Mouse (Mus musculus): ENCODE data around the gene Acvr1.

The Acvr1 gene

DNA sequence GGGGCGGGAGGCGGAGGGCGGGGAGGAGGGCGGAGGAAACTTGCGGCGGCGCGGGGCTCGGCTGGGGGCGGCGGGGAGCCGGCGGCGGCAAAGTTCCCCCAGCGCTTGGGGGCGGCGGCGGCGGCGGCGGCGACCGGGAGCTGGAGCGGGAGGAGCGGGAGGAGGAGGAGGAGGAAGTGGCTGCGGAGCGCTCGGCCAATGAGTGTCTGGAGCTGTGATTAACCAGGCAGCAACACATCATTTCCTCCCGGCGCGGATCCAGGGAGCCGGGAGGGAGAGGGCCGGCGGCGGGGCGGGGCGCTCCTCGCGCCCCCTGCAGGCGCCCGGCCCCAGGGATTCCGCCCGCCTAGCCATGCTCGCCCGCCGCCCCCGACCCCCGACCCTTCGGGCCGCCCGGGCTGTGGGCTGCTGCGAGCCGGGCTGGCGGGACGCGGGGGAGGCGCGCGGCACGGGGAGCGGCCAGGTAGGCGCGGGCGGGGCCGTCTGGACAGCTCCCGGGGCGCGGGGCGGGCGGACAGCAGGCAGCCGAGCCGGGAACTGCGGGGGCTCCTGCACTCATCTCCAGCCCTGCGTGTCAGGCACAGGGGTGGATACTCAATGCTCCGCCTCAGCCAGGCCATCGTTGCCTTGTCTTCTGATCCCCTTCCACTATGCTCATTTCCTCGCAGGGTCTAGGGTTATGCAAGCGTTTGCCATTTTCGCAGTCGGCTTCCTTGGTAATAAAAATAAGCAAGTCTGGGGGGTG lies at the start of gene Acvr1, which contains the start of gene Upp2:
Gene Acvr1 (minus strand): TSS at position 92 of the 745 bp plus-strand sequence.
Gene Upp2 (plus strand): TSS at position 233 of the 745 bp plus-strand sequence.
- peak; percentile 79 for ATAC-seq (ENCODE audit: low TSS enrichment)

DNA sequence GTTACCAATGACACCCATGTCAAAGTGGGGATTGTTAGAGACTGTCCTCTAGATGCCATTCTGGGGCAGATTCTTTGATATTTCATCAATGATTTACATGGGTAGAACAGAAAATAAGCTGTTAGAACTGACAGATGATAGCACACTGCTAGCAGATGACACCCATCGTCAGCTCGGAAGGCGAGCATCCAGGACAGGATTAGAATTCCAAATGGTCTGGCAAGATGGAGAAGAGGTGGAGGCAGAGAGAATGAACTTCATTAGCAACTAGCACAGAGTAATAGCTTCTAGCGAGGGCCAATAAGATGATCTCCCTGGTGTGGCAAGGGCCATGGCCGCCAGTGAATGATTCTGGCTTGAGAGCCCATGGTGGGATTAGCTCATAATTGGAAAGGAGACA lies 48.8 kb upstream of the Acvr1 start:
- ATAC-seq (ENCODE audit: low TSS enrichment) = no peak

DNA sequence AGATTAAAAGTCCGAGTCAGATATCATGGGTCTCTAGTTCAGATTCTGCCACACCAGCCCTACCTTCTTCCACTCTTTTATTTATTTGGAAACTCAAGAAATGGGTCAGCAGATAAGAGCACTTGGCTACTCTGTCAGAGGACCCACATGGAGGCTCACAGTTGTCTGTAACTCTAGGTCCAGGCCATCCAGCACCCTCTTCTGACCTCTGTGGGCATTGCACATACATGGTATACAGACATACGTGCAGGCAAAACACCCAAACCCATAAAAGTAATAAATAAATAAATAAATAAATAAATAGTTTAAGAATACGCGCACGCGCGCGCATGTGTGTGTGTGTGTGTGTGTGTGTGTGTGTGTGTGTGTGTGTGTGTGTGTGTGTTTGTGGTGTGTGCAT lies 47.9 kb upstream of the Acvr1 start:
- no peak for ATAC-seq (ENCODE audit: low TSS enrichment)

DNA sequence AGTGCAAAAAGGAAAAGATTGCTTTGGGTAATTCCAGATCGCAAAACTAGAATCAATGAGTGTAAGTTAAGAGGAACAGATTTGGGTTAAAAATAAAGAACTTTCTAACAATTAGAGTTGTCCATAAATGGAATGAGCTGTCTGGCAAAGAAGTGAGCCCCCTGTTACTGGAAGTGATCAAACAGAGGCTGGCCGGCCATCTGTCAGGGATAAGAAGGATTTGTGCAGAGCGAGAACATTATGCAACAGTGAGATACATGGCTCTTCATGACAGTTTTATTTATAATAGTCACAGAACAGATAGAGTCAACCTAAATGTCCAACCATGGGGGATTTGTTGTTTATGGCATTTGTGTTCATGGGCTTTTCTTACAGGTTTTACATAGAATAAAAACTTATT lies 46.8 kb upstream of the Acvr1 start:
- ATAC-seq (ENCODE audit: low TSS enrichment) = peak; percentile 77

DNA sequence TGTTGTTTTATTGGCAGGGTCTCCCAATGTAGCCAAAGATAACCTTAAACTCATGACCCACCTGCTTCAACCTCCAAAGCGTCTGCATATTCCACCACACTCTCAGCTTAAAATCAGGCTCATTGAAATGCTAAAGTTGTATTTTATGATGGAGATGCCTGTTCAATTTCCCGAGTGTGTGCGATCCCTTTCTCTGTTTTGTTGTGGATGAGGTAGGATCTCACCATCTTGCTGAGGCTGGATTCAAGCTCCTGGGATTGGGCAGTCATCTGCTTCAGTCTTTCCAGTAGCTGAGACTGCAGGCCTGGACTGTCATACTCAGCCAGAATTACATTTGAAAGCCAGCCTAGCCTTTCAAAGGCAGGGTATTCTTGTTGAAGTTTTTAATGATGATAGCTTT lies 37.8 kb upstream of the Acvr1 start:
- no peak for ATAC-seq (ENCODE audit: low TSS enrichment)

DNA sequence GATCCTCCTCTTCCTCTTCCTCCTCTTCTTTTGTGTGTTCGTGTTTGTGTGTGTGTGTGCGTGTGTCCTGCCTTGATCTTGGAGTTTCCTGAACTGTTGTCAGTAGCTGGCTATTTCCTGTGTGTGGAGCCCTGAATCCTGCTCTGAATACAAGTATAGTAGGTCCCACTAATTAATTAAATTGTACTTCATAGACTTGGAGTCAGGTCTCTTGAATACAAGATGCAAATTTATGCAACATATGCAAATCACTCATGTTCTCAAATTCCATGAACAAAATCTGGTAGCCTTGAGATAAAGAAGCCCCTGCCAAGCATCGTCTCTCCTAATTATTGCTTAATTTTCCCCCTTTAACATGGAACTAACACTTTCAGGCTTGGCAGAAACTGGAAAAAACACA lies 36.4 kb upstream of the Acvr1 start:
- ATAC-seq (ENCODE audit: low TSS enrichment) = no peak

DNA sequence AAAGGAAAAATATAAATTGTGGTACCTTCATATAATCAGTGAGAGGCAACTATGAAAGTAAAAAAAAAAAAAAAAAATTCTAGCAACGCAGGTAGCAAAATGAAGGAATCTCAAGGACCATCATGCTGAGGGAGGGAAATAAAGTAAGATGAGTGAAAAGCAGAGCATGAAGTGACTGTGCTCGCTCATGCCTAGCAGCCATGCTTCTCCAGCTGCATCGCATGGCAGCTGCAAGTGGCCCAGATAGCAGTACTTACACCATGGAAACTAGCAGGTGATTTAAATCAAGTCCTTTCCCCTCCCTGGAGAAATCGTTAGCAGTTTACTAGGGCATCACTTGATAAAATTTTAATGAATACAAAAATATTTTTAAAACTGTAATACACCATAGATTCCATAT lies 34.4 kb upstream of the Acvr1 start:
- ATAC-seq (ENCODE audit: low TSS enrichment) = no peak

DNA sequence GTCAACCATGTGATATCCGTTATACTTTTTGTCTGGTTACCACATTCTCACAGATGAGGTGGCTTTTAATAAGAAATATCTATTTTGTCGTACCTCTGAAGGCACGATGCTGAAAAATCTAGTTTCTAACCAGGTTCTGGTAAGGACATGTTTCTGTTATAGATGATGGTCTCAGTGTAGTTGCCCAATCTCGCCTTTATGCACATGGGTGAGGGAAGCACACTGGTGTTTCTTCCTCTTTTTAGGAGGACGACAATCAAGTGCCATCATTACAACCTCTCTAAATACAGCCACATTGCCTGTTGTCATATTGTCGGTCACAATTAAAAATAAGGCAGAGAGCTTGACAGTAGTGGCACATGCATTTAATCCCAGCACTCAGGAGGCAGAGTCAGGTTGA lies 32.7 kb upstream of the Acvr1 start:
- ATAC-seq (ENCODE audit: low TSS enrichment) = no peak

DNA sequence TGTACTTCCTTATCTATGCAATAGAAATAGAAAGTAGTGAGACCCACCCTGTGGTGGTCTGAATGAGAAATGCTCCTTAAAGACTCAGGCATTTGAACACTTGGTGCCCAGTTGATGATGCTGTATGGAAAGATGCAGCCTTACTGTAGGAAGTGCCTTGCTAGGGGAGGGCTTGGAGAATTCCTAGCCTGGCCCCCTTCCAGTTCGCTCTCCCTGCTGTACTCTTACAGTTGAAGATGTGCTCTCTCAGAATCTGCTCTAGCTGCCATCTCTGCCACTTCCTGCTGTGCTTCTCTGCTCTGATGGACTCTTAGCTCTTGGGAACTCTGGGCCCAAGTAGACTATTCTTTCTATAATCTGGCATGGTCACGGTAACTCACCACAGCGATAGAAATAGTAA lies 30.6 kb upstream of the Acvr1 start:
- ATAC-seq (ENCODE audit: low TSS enrichment) = no peak

DNA sequence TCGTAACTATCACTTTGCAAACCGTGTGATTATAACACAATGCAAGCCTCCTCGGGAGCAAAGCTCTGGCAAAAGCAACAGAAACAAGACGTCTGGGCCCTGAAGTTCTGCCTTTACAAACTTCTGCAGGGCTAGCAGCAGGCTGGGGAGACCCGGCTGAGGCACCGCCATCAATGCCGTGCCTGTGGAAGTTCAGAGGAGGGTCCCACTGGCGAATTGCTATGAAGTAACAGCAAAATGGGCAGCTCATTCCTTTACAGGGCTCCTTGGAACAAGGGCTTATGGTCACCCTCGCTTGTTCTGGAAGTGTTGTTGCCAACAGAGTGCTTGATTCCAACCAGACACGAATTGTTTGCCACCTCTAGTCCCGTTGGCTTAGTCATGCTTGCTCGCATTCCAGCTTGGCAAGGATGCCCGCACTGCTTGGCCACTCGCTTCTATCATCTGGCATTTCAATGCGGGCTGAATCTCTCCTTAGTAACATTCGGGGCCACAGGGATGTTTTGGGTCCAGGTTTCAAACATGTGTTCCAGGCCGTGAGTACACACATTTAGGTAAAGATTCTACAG lies 29.9 kb upstream of the Acvr1 start:
- peak; percentile 91 for ATAC-seq (ENCODE audit: low TSS enrichment)

DNA sequence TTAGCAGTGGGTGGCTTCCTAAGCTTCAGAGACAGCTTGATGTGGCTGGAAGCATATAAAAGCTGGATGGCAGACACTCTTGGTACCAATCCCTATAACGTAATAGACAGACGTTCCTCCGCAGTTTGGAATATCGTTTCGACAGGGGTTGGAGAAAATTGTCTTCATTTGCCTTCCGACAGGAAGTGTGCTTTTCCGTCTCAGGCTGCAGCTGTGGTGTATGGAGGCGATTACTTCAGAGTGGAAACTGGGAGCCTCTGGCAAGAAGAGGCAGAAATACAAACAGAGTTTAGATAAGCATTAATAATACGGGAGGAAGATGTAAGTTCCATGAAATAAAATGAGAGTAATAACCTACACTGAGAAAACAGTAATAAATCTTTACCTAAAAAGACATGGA lies 28.4 kb upstream of the Acvr1 start:
- no peak for ATAC-seq (ENCODE audit: low TSS enrichment)

DNA sequence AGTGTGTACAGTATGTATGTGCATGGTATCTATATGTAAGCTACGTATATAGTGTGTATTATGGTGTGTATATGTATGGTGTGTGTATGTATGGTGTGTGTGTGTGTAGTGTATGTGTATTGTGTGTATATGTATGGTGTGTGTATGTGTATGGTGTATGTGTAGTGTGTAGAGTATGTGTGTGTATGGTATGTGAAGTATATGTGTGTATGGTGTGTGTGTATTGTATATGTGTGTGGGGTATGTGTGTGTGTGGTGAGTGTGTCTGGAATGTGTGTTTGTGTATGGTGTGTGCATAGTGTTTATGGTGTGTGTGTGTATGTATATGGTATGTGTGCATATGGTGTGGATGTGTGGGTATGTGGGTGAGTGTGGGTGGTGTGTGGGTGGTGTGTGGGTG lies 23.1 kb upstream of the Acvr1 start:
- ATAC-seq (ENCODE audit: low TSS enrichment) = 0 out of 2 replicates have a peak, but pooled peaks have one; percentile 10

DNA sequence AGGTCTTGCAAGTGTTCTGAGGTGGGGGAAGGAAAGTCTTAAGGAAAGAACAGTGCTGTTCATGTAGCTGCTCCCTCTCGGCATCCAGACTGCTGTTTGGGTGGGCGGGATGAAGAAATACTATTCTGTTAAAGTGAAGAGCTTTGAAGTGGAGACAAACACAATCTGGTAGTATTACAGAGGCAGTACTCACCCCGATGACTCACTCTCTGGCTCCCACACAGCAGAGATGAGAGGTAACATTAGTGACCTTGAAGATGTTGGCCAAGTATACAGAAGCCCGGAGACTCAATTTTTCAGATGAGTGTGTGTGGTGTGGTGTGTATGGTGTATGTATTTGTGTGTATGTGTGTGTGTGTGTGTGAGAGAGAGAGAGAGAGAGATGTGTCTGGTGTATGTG lies 22.7 kb upstream of the Acvr1 start:
- peak; percentile 78 for ATAC-seq (ENCODE audit: low TSS enrichment)

DNA sequence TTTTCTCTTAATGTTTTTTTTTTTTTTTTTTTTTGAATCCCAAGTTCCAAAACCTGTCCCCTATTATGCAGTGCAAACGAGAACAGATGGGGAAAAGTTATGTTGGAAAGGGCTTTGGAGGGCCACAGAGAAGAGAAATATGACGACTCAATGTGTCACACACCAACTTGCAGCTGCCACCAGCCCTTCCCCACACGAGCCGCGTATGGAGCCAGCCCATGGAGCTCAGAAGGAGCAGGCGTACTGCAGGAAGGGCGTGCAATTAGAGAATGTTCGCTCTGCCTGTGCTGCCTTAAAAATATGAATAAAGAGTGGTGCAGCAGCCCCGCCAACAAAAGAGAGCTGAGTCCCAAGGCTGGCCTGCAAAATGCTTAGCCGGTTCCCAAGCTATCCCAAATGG lies 19.4 kb upstream of the Acvr1 start:
- peak; percentile 84 for ATAC-seq (ENCODE audit: low TSS enrichment)

DNA sequence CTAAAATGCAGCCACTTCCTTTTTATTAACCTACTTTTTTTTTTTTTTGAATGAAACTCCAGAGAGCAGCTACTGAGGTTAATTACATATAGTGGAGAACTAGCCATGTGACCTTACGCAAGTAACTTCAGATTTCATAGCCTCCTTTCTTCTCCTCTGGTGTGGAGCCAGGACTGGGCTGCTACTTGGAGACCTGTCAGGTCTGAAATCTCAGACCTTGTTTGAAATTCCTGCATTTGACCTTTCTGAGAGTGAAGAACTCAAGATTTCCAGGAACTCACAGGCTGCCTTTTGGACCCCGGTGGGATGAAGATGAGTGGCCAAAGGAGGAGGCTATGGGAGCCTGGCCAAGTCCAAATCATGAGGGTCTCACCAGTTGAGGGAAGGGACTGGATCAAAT lies 7.2 kb upstream of the Acvr1 start:
- no peak for ATAC-seq (ENCODE audit: low TSS enrichment)

DNA sequence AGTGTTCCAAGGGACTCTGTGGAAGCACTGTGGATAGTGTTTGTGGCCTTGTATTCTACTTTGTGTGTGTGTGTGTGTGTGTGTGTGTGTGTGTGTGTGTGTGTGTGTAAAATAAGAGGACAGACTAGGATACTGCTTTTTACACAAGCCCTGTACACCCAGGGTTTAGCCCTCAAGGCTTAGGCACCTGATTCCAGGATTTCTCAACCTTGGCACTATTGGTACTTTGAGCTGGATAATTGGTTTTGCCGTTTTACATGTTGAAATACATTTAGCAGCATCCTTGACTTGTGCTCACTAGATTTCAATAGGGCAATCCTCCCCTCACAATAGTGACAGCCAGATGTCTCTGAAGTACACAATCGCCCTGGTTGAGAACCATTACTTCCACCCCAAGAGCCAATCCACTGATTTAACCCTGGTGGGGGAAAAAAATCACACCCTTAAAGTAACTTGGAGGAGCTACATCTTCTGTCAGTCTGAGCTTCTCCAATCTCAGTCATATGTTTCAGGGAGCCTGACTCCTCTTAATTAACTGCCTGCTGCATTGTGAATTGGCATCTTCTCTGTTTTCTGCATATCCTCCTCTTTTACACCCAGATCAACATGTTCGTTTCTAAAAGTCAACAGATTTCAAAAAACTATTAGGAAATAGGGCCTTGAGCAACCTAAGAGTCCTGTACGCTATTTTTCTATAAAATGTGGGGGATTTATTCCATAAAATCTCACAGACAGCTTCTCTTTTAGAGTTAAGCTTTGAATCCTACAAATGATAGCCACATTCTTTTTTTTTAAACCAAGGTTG lies 2.1 kb upstream of the Acvr1 start:
- ATAC-seq (ENCODE audit: low TSS enrichment) = no peak

DNA sequence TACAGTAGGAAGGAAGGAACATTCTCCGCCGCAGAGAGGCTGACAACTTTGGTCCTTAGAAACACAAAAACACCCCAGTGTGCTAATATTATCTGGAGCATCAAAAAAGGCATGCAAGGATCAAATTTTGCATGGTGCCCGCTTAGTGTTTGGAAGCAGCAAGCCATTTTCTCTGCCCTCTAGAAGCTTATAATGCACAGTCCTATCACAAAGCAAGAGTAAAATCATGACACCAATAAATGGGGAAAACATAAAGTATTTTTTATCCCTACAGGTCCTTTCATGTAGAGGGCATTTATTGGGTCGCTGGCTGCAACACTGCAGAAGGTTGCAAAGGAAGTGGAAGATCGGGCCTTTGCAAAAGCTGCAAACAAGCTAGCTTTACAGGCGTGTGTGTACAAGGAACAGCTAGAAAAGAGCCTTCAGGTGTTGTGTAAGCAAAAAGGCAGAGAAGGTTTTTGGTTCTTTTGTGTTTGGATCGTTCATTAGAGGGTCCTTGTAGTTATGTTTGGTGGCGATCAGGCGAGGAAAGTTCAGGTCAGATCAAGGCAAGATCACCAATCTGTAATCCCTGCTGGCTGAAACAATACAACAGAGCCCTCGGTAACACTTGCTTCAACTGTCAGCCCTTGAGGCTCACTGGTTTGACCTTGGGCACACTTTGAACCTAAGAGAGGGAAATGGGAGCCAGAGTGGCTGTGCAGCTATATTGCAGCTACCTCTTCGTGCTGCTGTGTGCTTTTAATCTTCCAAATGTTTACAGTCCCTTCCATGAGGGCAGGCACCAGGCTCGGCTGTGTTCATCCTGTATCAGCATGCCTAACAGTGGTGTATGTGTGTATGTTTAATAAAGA lies 1.1 kb upstream of the Acvr1 start:
- 0 out of 2 replicates have a peak, but pooled peaks have one; percentile 1 for ATAC-seq (ENCODE audit: low TSS enrichment)

DNA sequence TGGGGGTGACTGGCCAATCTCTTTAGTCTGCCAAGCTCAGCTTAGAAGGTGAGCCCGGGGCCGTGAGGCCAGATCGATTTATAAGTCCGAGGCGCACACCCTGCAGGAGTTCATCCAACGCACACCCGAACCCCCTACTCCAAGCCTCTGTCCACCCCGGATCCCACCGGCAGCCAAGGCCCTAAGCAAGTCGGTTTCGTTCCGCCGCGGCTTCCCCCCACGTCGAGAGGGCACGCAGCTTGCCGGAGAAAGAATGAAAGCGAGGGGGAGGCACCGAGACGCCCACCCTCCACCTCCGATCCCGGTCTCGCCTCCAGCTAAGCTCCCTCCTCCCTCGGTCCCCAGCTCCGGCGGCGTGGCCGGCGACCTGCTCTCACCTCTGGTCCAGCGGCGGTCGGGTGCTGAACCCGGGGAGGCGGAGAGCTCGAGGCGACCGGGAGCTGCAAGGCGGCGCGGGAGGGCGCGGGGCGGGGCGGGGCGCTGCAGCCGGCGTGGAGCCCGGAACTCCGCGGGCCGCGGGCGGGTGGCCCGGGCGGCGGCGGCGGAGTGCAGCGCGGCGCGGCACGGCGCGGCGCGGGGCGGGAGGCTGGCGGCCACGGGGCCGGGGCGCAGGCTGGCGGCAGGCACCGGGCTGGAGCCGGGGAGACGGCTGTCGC lies 419 bp downstream of the Acvr1 start:
- peak; percentile 15 for ATAC-seq (ENCODE audit: low TSS enrichment)

DNA sequence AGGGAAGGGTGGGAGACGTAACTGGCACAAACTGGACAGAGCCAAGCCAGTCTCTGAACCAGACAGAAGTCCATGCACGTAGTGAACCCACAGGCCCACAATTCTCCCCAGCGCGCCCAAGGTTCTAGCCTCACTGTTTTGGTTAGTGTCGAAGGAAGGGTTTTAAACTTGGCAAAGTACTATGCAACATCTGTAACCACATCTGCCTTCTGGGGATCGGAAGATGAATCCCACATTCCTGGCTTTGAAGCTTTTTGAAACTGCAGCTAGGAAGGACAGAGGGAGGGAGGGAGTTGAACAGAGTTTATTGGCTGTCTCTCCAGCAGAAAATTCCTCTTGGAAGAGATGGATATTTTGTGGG lies 928 bp downstream of the Acvr1 start:
- ATAC-seq (ENCODE audit: low TSS enrichment) = peak; percentile 4; the same call in 1 of the 2 replicates

DNA sequence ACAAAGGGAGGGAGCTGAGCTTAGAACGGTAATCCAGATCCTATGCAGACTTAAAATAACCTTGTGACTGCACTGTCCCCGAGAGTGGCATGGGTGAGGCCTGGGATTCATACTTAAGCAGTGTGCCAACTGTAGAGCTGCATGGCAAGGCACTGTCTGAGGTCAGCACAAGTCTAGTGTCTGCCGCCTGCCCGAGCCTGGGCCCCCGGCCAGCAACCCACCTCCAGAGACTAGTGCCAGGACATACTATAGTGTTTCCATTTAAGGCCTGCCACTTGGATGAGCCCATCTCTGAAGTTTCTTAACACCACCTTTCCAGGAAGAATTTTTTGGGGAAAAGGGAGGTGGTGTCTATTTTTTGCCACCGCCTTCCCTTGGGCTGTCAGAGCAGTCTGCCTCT lies 1.7 kb downstream of the Acvr1 start:
- peak; percentile 50 for ATAC-seq (ENCODE audit: low TSS enrichment)

DNA sequence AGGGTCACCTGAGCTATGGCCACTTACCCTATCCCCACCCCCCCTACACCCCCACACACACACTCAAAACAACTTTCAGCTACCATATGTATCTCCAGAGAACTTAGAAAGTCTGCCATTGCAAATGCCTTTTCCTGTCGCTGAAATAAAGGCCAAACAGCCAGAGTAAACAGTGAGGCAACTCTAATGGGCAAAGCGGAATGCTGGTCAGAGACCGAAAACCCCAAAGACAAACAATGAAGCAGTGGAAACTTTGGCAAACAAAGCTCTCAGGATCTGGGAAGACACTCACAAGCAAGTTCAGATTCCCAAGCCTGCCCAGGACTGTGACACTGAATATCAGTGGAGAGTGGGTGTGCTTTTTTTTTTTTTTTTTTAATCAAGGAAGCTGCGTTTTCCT lies 4.8 kb downstream of the Acvr1 start:
- ATAC-seq (ENCODE audit: low TSS enrichment) = no peak
